Mouse (Mus musculus): Measurements from ENCODE around the gene Haao. TPM values are rescaled to one million over a fixed set of nuclear protein-coding genes. Genes with fewer than 3 reads are reported as not detected.

The Haao gene
- polyA plus RNA-seq, 1 experiment, result 0.16 TPM

DNA sequence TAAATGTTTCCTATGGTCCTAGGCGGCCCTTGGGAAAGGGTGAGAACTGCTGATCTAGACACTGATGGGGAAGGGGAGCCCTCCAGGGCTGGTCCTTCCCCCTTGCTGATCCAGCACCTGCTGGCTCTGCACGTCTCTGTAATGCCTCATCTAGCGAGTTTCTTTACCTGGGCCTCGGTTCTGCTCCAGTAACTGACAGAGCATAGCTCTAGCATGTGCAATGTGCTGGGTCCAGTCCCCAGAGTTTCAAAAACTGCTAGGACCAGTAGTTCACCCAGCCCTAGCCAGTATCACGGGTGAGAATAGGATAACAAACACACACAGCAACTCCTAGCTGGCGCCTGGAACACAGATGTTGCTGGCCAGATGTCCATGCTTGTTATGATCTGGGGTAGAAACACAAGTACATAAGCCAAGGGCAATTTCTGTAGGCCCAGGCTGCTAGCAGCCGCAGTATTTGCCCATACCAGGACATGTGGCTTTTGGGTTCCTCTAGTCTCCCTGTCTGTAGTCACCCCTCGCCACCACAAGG is 10.0 kb downstream of the Haao start:
- no peak for DNase-seq (ENCODE audit: extremely low spot score in 1 of 2, low spot score in 1 of 2)

DNA sequence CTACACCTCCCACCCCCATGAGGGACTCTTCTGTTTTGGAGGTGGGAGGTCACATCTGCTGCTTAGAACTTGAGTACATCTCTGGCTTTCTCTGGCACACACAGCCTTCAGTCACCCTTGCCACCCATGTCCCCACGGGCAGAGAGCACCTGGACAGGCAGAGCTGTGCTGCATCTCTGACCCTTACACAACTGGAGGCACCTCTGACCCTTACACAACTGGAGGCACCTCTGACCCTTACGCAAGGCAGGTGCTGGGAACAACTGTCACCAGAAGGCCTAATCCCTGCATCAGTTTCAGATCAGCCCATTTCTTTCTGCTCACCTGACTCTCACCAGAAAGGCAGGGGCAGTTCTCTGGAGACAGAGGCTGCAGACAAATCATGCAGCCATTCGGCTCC is 11.7 kb downstream of the Haao start:
- no peak for DNase-seq (ENCODE audit: extremely low spot score in 1 of 2, low spot score in 1 of 2)

DNA sequence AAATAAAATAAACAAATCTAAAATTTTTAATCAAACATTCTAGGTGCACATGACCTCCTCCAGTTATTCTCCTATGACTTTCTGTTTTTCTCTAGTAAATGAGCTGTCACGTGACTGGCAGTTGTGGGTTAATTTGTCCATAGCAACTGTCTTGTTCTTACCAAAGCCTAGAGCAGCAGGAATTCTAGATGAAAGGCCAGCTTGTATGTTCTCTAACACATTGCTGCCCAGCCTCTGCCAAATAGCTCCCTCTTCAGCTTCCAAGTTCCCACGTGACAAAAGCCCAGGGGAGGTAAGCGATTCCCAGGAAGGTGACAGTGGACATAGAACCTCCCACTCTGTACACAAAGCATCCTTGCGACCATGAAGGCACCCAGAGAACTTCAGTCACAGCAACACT is 13.6 kb downstream of the Haao start:
- no peak for DNase-seq (ENCODE audit: extremely low spot score in 1 of 2, low spot score in 1 of 2)

DNA sequence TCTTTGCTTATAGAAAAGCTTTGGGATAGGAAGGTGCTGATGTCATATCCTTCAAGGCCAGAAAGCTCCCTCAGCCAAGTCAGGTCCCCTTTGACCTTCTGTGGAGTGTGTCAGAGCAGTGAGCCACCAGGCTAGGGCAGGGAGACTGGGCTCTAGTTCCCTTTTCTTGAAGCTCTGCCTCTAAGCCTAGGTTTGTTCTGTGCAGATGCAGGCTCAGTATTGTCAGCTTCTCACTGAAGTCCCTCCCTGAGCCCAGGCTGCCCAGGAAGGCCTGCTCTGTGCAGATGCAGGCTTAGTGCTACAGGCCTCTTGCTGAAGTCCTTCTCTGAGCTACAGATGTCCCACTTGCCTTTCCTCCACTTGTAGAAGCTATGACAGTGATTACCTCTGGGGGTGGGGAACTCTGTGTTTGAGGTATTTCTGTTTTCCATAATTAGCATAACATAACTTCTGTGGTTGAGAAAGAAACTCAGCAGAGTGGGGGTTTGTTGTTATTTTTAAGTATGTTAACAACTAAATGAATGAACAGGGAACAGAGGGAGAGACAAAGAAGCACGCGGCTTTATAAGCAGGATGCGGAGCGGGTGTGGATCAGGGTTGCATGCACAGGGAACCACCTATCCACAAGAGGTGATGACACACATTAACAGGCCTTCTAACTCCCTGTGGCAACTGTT is 17.0 kb downstream of the Haao start:
- DNase-seq (ENCODE audit: extremely low spot score in 1 of 2, low spot score in 1 of 2), result no peak

DNA sequence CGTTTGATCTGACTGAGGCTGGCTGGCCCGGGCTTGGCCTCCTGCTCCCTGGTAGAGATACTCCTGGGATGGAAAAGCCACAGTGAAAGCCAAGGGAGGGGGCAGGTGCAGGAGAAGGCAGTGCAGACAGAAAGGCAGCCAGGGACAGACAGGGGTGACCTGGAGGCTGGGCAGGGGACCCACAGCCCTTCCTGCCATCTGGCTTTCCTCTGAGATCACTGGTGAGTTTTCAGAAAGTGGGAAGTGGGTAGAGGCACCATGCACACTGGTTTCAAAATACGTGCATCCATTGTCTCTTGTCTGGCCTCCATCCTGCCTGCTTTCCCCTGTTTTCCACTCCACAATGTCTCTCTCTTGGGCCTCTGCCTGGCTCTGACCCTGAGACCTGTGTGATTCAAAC is 18.4 kb downstream of the Haao start:
- no peak for DNase-seq (ENCODE audit: extremely low spot score in 1 of 2, low spot score in 1 of 2)

DNA sequence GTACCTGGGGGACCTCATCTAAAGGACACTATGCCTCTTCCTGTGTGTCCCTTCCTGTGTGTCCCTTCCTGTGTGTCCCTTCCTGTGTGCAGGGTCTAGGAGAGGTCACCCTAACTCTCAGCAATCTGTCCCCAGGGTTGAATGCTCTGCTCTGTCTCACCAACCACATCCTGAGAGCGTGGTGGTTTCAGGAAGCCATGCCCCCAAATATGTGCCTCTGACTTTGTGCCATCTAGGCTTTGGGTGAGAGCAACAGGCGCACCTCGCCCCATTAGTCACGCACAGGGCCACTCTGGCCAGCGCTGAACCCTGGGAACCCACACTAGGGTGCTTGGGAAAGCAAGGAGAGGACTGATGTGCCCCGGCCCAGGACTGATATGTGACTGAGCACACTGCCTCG is 23.9 kb downstream of the Haao start:
- no peak for DNase-seq (ENCODE audit: extremely low spot score in 1 of 2, low spot score in 1 of 2)

DNA sequence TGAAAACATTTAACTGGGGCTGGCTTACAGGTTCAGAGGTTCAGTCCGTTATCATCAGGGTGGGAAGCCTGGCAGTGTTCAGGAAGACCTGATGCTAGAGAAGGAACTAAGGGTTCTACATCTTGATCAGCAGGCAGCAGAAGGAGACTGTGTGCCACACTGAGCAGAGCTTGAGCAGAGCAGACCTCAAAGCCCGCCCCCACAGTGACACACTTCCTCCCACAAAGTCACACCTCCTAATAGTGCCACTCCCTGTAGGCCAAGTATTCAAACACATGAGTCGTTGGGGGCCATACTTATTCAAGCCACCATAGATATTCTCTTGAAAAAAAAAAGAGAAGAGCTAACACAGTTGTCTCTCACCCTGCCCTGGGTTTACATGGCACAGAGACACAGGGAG is 25.9 kb downstream of the Haao start:
- DNase-seq (ENCODE audit: extremely low spot score in 1 of 2, low spot score in 1 of 2), result no peak

DNA sequence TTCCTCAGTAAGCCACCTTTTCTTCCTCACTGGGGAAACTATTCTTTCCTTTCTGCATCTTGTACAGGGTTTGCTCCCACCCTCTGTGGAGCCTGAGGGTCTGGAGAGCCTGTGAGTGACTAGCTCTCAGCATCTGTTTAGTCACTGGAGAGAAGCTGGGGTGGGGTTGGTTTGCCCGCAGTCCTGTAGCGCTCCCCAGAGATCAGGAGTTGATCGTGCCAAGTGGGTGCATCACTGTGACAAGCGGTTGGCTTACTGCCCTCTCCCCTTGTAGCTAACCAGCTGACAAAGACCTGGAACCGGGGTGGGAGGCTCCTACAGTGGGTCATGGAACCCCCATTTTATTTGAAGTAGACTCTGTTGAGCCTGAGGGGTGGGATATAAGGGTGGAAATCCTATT is 27.1 kb downstream of the Haao start:
- no peak for DNase-seq (ENCODE audit: extremely low spot score in 1 of 2, low spot score in 1 of 2)

DNA sequence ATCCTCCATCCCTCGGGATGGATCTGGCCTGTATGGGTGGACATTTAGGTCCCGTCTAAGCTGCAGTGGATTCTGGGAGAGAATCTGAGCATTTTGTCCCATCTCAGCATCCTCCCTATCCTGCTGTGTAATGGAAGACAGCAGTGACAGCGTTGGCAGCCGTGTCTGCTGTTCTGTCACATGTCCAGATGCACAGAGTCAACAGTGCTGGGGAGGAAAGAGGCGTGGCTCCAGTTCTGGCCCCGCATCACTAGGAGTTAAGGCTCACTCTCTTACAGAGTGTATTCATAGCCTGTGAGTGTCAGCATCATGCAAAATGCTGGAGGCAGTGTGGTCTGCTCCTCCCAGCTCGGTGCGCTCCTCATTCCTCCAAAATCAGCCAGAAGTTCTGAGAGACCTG is 28.3 kb downstream of the Haao start:
- peak in 1 of 2 experiments; percentile 39 for DNase-seq (ENCODE audit: extremely low spot score in 1 of 2, low spot score in 1 of 2)

DNA sequence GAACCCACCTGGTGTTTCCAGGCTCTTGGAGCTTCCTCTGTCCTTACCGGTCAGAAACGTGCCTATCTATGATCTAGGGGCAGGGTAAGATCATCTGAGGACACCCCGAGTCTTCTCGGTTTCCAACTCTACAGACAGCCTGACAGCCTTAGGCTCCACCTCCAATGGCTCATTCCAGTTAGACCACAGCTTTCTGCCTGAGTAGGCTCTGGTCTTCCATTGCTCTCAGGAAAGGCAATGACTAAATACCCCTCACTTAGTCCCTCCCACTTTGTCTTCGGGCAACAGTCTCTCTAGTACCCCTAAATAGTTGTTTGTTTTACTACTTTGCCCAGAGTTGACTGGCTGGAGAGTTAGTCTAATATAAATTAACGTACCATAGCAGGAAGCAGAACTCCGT is 30.8 kb downstream of the Haao start:
- no peak for DNase-seq (ENCODE audit: extremely low spot score in 1 of 2, low spot score in 1 of 2)

DNA sequence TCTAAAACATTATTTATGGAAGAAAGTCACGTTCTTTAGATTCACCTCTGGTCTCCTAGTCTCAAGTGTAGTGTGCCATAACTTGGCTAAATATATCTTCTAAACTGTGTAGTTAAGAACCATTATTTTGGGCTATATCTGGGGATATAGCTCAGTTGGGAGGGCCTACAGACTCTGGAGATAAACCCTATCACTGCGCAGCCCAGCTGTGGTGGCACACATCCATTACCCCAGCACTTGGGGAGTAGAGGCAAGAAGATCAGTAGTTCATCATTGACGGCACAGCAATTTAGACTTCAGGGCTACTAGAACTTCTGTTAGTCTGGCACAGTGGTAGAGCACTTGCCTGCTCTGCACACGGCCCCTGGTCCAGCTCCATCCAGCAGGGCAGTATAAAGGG is 34.7 kb downstream of the Haao start:
- no peak for DNase-seq (ENCODE audit: extremely low spot score in 1 of 2, low spot score in 1 of 2)

DNA sequence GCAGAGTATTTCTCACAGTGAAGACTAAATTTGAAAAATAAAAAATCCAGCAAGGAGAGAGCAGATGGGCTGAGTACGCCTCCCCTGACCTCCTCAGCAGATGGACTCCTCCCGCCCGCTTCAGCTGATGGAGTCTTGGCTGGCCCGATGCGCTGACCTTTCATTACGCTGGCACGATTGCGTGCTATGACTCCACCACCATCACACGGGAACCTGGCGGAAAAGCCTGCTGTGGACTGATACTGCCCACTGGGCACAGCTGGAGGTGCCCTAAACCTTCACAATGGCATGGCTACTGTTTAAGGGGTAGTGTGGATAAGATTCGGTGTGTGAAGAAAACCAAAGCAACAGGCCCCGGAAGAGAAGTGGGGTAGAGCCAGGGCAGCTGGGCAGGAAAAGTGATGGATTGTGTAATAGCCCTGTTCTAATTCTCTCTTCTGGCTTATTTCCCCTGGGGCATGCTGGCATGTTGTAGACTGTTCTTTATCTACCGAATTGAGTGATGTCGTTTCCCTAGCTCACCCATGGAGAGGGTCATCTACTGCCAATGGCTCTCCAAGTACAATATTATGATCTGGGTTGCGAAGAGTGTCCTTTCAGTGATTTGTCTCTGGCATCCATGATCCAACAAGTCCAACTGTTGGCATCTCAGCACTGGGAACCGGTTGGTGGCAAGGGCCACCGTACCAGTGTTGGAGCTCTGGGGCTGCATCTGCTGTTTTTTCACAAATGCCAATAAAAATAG is 35.4 kb downstream of the Haao start:
- DNase-seq (ENCODE audit: extremely low spot score in 1 of 2, low spot score in 1 of 2), result no peak

DNA sequence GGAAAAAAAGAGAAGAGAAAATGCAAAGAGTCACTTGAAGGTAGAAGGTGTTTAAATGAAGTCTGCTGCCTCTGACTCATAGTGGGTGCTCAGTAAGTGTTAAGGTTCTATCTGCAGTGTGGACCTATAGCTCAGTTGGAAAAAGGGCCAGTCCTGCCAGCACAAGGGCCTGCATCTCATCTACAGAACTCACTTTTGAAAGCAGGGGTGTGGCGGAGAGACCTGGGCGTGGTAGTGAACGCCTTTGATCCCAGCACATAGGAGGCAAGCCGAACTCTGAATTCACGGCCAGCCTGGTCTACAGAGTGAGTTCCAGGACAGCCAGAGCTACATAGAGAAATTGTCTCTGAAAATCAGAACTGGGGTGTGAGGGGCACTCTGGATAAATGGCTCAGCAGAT is 37.5 kb downstream of the Haao start:
- DNase-seq (ENCODE audit: extremely low spot score in 1 of 2, low spot score in 1 of 2), result no peak

DNA sequence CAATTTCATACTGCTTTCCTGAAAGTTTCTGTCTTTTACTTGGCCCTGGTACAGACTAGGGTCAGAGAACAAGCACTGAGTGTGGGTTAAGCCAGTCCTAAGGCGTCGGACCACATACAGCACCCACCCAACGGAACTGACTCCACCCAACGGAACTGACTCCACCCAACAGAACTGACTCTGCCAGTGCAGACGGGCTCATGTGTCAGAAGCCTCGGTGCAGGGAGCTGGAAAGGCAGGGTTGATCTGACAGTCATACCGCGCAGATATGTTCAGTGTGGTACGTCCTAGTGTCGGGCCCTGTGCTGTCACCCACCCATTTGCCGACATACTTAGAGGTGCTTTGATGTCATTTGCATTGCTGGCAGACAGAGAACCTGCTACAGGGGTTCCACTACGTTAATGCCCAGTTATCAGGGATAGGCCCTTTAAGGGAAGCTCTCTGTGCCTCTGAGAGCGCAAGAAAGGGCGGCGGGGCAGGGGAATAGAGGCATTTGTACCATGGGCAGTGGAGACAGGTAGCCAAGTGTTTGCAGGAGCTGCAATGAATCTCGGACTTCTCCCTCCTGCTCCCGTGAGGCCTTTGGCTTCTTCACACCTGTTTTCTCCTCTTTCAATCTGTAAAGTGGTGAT is 38.5 kb downstream of the Haao start:
- DNase-seq (ENCODE audit: extremely low spot score in 1 of 2, low spot score in 1 of 2), result no peak

DNA sequence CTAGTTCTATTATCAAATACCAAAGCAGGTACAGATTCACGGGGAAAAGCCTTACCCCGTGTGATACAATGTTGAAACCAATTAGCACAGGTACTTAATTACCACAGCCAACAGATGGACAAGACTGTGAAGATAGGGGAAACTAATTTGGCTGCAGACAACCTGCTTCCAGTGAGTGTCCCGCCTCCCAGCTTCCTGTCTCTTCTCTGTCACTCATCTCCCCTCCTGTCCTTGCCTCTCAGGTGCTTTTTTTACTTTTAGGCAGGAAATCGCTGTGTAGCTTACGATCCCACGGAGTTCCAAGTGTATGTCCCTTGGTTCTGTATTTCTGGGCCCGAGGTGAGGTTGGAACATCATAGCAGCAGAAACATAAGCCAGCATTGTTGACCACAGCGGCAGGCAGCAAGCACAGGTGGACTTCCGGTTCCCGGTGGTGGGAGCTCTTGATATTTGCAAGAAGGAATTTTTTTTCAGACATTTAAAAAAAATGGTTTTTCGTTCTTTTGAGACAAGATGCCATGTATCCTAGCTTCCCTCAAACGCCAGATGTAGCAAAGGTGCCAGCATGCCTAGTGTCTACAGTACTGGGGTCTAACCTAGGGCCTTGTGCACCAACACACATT is 39.2 kb downstream of the Haao start:
- DNase-seq (ENCODE audit: extremely low spot score in 1 of 2, low spot score in 1 of 2), result no peak

DNA sequence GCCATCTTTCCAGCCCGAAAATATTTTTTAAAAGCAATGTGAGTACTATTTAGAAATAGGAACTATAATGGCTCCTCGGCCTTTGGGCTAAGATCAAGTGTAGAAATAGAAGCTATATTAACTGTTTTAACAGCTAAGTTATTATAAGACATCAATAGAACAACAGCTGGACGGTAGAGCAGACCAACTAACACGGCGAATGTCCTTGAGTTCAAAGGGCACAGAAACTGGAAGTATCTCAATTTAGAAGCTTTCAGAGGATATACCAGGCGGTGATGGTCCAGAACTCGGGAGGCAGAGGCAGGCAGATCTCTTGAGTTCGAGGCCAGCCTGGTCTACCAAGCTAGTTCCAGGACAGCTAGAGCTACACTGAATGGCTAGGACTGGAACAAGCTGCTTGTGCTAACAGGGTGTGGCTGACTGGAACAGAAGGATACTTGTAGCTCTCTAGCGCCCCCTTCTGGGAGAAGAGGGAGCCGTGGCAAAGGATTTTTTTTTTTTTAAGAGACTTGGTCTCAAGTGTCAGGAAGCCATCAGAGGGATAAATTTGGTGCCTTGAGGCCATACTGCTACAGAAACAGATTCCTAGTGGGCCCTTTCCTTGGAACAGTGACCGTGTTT is 39.9 kb downstream of the Haao start:
- peak in 1 of 2 experiments; percentile 91 for DNase-seq (ENCODE audit: extremely low spot score in 1 of 2, low spot score in 1 of 2)

DNA sequence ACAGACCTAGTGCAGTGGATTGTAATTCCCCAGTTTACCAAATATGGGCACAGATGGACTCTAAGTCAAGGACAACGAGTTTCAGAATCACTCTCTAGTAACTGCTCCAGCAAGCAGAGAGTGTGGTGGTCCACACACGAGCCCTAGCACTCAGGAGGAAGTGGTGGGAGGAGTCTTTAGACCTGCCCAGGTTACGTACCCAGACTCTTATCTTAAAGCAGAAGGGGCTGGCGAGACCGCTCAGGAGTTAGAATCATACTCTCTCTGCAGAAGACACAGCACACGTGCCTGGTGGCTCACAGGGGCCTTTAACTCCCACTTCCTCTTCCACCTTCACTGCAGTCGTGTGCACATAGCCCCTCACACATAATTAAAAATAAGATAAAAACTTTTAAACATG is 40.4 kb downstream of the Haao start:
- DNase-seq (ENCODE audit: extremely low spot score in 1 of 2, low spot score in 1 of 2), result no peak

DNA sequence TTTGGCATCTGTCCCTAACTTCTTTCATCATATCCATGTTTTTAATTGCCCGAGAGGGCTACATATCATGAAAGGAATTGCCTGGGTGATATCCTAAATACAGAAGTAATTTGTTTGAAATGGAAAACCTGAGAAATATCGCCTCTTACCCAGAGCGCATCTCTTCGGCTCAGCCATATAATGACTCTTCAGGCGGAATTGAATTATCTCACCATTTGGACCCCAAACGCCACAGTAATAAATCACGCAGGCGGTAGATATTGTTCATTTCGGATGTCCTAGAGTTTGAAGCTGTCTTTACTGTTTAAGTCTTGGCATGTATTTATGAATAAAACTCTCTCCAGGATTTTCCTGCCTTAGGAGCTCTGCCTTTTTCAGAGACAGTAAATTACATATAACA is 42.7 kb downstream of the Haao start:
- no peak for DNase-seq (ENCODE audit: extremely low spot score in 1 of 2, low spot score in 1 of 2)

DNA sequence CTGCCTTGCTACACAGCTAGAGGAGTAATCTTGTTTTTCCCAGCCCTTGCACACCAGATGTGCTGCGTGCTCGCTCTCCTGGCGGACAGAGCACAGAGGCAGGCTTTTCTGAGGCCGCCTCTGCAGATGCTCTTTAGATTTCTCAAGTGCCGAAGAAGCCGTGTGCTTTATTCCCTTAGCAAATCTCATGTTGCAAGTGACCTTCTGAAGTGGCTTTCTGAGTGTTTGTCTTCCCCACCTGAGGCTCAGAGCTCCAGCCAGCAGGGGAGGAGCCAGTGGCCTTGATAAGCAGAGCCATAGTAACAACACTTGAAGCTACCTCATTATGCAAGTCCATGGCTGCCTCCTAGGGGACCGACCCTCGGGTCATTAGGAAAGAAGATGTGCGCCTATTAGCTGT is 43.8 kb downstream of the Haao start:
- no peak for DNase-seq (ENCODE audit: extremely low spot score in 1 of 2, low spot score in 1 of 2)

DNA sequence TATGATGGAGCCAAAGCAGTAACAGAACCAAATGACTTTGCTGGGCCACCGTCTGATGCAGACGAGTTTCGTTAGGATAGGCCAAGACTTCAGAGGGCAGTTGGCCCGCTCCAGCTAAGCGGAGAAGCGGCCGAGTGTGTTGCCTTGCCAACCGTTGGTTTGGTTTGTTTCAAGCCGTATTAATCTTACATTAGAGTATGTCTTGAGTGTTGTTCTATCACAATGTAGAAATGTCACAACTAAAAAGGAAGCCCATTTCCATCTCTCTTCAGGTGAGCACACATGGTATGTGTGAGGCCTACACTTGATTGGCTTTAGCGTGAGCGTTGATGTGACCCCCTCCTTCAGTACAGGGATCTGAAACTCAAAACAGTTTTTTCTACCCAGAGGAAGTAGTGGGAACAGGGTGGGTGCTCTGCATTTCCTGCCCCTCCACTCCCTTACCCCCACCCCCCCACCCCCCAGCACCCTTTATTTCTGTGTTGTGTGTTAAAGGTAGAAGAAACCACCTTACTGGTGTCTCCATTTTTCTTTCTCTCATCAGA is 48.2 kb downstream of the Haao start:
- DNase-seq (ENCODE audit: extremely low spot score in 1 of 2, low spot score in 1 of 2), result no peak

DNA sequence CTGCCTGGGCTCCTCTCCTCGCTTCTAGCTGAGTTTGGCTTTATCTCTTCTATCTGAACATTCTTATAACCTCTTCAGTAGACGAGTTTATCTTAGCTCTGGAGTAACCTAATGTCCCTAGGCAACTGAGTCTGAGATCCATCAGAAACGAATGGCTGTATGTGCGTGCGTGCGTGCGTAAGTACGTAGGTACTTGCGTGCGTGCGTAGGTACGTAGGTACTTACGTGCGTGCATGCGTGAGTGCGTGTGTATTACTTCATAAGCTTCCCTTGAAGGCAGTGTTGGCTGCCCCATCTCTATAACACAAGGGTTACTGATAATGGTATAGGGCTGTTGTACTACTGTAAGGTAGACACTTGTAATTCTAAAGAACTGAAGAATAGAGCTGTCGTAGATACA is 52.6 kb downstream of the Haao start:
- no peak for DNase-seq (ENCODE audit: extremely low spot score in 1 of 2, low spot score in 1 of 2)

All from frontal cortex, adult 2 months (tissue).